Mouse (Mus musculus): Measurements from ENCODE around the gene Cyp4f39. TPM values are rescaled to one million over a fixed set of nuclear protein-coding genes. Genes with fewer than 3 reads are reported as not detected.

Cyp4f39 gene
- polyA plus RNA-seq, 1 experiment from 2014 or later = 1.3 TPM

- Histone ChIP-seq H3K36me3 (no peaks in the 10 kb centered on the region), H3K9ac (no peak overlapping the region), H3K4me2 (no peak overlapping the region), H3K9me3 (no peaks in the 10 kb centered on the region), H3K4me1 (replicated peaks) (no peaks in the 10 kb centered on the region), H3K27me3 (no peaks in the 10 kb centered on the region), H3K4me3 (no peak overlapping the region), H3K27ac (replicated peaks) (no peak overlapping the region)
- 92% methylated on average over 4 of the region's 4 CpGs for WGBS
- no peak for ATAC-seq (ENCODE audit: low FRiP score, low read depth)
Measured at GRCm38 (mm10) chr17:32437106-32437505, 15.4 kb upstream of the Cyp4f39 start.

GRCm38 (mm10) chr17:32443245-32443644 lies 9.3 kb upstream of the Cyp4f39 start:
- Histone ChIP-seq H3K4me1 (replicated peaks) (no peaks in the 10 kb centered on the region), H3K4me3 (no peak overlapping the region), H3K36me3 (no peaks in the 10 kb centered on the region), H3K9me3 (no peaks in the 10 kb centered on the region), H3K27ac (replicated peaks) (no peak overlapping the region), H3K4me2 (no peak overlapping the region), H3K9ac (no peak overlapping the region), H3K27me3 (no peaks in the 10 kb centered on the region)
- ATAC-seq (ENCODE audit: low FRiP score, low read depth) = no peak
- WGBS = 87% methylated on average over 6 of the region's 6 CpGs

- Histone ChIP-seq H3K27me3 (no peaks in the 10 kb centered on the region), H3K9me3 (no peaks in the 10 kb centered on the region), H3K4me3 (no peak overlapping the region), H3K9ac (no peak overlapping the region), H3K27ac (replicated peaks) (no peak overlapping the region), H3K4me1 (replicated peaks) (no peaks in the 10 kb centered on the region), H3K36me3 (no peaks in the 10 kb centered on the region), H3K4me2 (no peak overlapping the region)
- ATAC-seq (ENCODE audit: low FRiP score, low read depth) = no peak
- 77% methylated on average over 5 of the region's 5 CpGs for WGBS
Measured at GRCm38 (mm10) chr17:32445016-32445415, 7.5 kb upstream of the Cyp4f39 start.

GRCm38 (mm10) chr17:32447195-32447594 lies 5.3 kb upstream of the Cyp4f39 start:
- no peaks in the 10 kb centered on the region for H3K9me3 ChIP-seq

GRCm38 (mm10) chr17:32449042-32449441 lies 3.5 kb upstream of the Cyp4f39 start:
- no peak overlapping the region for H3K9ac ChIP-seq
- no peak for ATAC-seq (ENCODE audit: low FRiP score, low read depth)
- H3K9me3 ChIP-seq = no peaks in the 10 kb centered on the region
- no peak overlapping the region for H3K4me2 ChIP-seq
- peaks cover 12% of the 10 kb centered on the region for H3K4me1 ChIP-seq (replicated peaks)
- 93% methylated on average over 1 of the region's 1 CpGs for WGBS
- no peaks in the 10 kb centered on the region for H3K36me3 ChIP-seq
- H3K4me3 ChIP-seq = no peak overlapping the region
- H3K27me3 ChIP-seq = peaks cover 12% of the 10 kb centered on the region; the same call in 1 of the 2 replicates
- H3K27ac ChIP-seq (replicated peaks) = no peak overlapping the region

More at GRCm38 (mm10) chr17:32447195-32447594, 5.3 kb upstream of the Cyp4f39 start:
- no peak for ATAC-seq (ENCODE audit: low FRiP score, low read depth)
- no peak overlapping the region for H3K4me2 ChIP-seq
- no peak overlapping the region for H3K27ac ChIP-seq (replicated peaks)
- no peak overlapping the region for H3K9ac ChIP-seq
- peaks cover under 1% of the 10 kb centered on the region; the same call in 1 of the 2 replicates for H3K4me1 ChIP-seq (replicated peaks)
- no peak overlapping the region for H3K4me3 ChIP-seq
- no peaks in the 10 kb centered on the region for H3K36me3 ChIP-seq
- H3K27me3 ChIP-seq = 0 out of 2 replicates have a peak, but pooled peaks cover 2% of the 10 kb centered on the region

- Histone ChIP-seq H3K36me3 (no peaks in the 10 kb centered on the region), H3K27me3 (peaks cover 12% of the 10 kb centered on the region; the same call in 1 of the 2 replicates), H3K4me3 (no peak overlapping the region), H3K4me2 (no peak overlapping the region), H3K4me1 (replicated peaks) (peaks cover 12% of the 10 kb centered on the region), H3K9ac (no peak overlapping the region), H3K27ac (replicated peaks) (no peak overlapping the region), H3K9me3 (no peaks in the 10 kb centered on the region)
- no peak for ATAC-seq (ENCODE audit: low FRiP score, low read depth)
- 64% methylated on average over 2 of the region's 2 CpGs for whole genome bisulfite sequencing
Measured at GRCm38 (mm10) chr17:32450844-32451537, 1.5 kb upstream of the Cyp4f39 start.

GRCm38 (mm10) chr17:32454188-32454587 lies 1.7 kb downstream of the Cyp4f39 start:
- no peak overlapping the region for H3K27ac ChIP-seq (replicated peaks)
- H3K9me3 ChIP-seq = no peaks in the 10 kb centered on the region
- H3K36me3 ChIP-seq = no peaks in the 10 kb centered on the region
- WGBS = 74% methylated on average over 4 of the region's 4 CpGs
- no peak for ATAC-seq (ENCODE audit: low FRiP score, low read depth)
- no peak overlapping the region for H3K4me2 ChIP-seq
- no peak overlapping the region for H3K4me3 ChIP-seq
- peaks cover 12% of the 10 kb centered on the region; the same call in 1 of the 2 replicates for H3K27me3 ChIP-seq
- H3K9ac ChIP-seq = no peak overlapping the region
- peaks cover 12% of the 10 kb centered on the region for H3K4me1 ChIP-seq (replicated peaks)

GRCm38 (mm10) chr17:32454997-32455396 lies 2.5 kb downstream of the Cyp4f39 start:
- Histone ChIP-seq H3K27me3 (peaks cover 12% of the 10 kb centered on the region; the same call in 1 of the 2 replicates), H3K9me3 (no peaks in the 10 kb centered on the region), H3K9ac (no peak overlapping the region), H3K4me1 (replicated peaks) (peaks cover 12% of the 10 kb centered on the region), H3K27ac (replicated peaks) (no peak overlapping the region), H3K4me3 (no peak overlapping the region), H3K4me2 (no peak overlapping the region), H3K36me3 (no peaks in the 10 kb centered on the region)
- no peak for ATAC-seq (ENCODE audit: low FRiP score, low read depth)
- WGBS = 44% methylated on average over 2 of the region's 2 CpGs

- Histone ChIP-seq H3K4me2 (no peak overlapping the region), H3K9ac (no peak overlapping the region), H3K4me3 (no peak overlapping the region), H3K4me1 (replicated peaks) (no peaks in the 10 kb centered on the region), H3K36me3 (no peaks in the 10 kb centered on the region), H3K27ac (replicated peaks) (no peak overlapping the region), H3K9me3 (no peaks in the 10 kb centered on the region), H3K27me3 (no peaks in the 10 kb centered on the region)
- ATAC-seq (ENCODE audit: low FRiP score, low read depth) = no peak
- WGBS = 56% methylated on average over 7 of the region's 7 CpGs
Measured at GRCm38 (mm10) chr17:32468494-32468893, 16.0 kb downstream of the Cyp4f39 start.

- Histone ChIP-seq H3K9ac (no peak overlapping the region), H3K4me3 (no peak overlapping the region), H3K4me1 (replicated peaks) (no peaks in the 10 kb centered on the region), H3K4me2 (no peak overlapping the region), H3K27me3 (no peaks in the 10 kb centered on the region), H3K9me3 (no peaks in the 10 kb centered on the region), H3K36me3 (no peaks in the 10 kb centered on the region), H3K27ac (replicated peaks) (no peak overlapping the region)
- no peak for ATAC-seq (ENCODE audit: low FRiP score, low read depth)
- WGBS = 87% methylated on average over 4 of the region's 4 CpGs
Measured at GRCm38 (mm10) chr17:32470795-32471194, 18.3 kb downstream of the Cyp4f39 start.

- Histone ChIP-seq H3K4me1 (replicated peaks) (no peaks in the 10 kb centered on the region), H3K9me3 (no peaks in the 10 kb centered on the region), H3K4me2 (no peak overlapping the region), H3K36me3 (no peaks in the 10 kb centered on the region), H3K9ac (no peak overlapping the region), H3K27me3 (no peaks in the 10 kb centered on the region), H3K4me3 (no peak overlapping the region), H3K27ac (replicated peaks) (no peak overlapping the region)
- WGBS = 63% methylated on average over 7 of the region's 7 CpGs
- ATAC-seq (ENCODE audit: low FRiP score, low read depth) = no peak
Measured at GRCm38 (mm10) chr17:32472176-32472575, 19.7 kb downstream of the Cyp4f39 start.

- WGBS = 79% methylated on average over 5 of the region's 5 CpGs
- no peaks in the 10 kb centered on the region for H3K4me1 ChIP-seq (replicated peaks)
- H3K9ac ChIP-seq = no peak overlapping the region
- no peak overlapping the region for H3K4me2 ChIP-seq
- H3K4me3 ChIP-seq = no peak overlapping the region
- no peaks in the 10 kb centered on the region for H3K27me3 ChIP-seq
- no peaks in the 10 kb centered on the region for H3K9me3 ChIP-seq
- ATAC-seq (ENCODE audit: low FRiP score, low read depth) = no peak
- H3K27ac ChIP-seq (replicated peaks) = no peak overlapping the region
- no peaks in the 10 kb centered on the region for H3K36me3 ChIP-seq
Measured at GRCm38 (mm10) chr17:32474954-32475560, 22.5 kb downstream of the Cyp4f39 start.
